Mouse (Mus musculus) CH12.LX (cell line): ENCODE results near the gene Hhipl1. TPM values are rescaled to one million over a fixed set of nuclear protein-coding genes. Genes with fewer than 3 reads are reported as not detected.

Source experiments
- DNase-seq: peaks from one replicate; pipeline ENCODE4 v3.0.0-alpha.2; 2013; ENCODE audit errors: extremely low read depth
- H3K27ac ChIP-seq: 2 replicates; pipeline ENCODE4 v1.5.1; 2012; ENCODE audit warnings: low read depth, mild to moderate bottlenecking, control low read depth, moderate library complexity; ENCODE audit not compliant: insufficient read depth
- H3K27me3 ChIP-seq: replicated peaks from 2 replicates; pipeline ENCODE3; 2012; ENCODE audit warnings: inconsistent platforms
- H3K36me3 ChIP-seq, 2 experiments: replicated peaks in 1 of 2; 2 replicates each; pipeline versions ENCODE3 to v1.6.1; 2012; ENCODE audit warnings: inconsistent platforms in 1 of 2, low read length in 1 of 2, mild to moderate bottlenecking in 1 of 2, mixed read lengths in 1 of 2, moderate library complexity in 1 of 2; ENCODE audit not compliant: control insufficient read depth in 1 of 2, insufficient read depth in 1 of 2
- H3K4me1 ChIP-seq, 2 experiments: 2 replicates each; pipeline ENCODE4 v1.6.1; 2012; ENCODE audit warnings: inconsistent platforms in 1 of 2, moderate library complexity in 1 of 2; ENCODE audit not compliant: insufficient read depth in 2 of 2, control insufficient read depth in 1 of 2
- H3K4me2 ChIP-seq: 2 replicates; pipeline ENCODE4 v1.6.1; 2012; ENCODE audit warnings: low read depth, mild to moderate bottlenecking, control low read depth; ENCODE audit not compliant: poor library complexity, insufficient read depth, severe bottlenecking
- H3K4me3 ChIP-seq, 3 experiments: fragments of 150-350 bp in 1 of 3; sonication (generic) in 1 of 3; replicated peaks in 1 of 3; 2 replicates each; pipeline versions ENCODE3 to v1.5.1; 2011 to 2012; ENCODE audit warnings: low read depth in 2 of 3, low read length in 2 of 3, mild to moderate bottlenecking in 2 of 3, moderate library complexity in 2 of 3, control low read depth in 1 of 3, improper control_type of control experiment in 1 of 3, inconsistent platforms in 1 of 3, mixed read lengths in 1 of 3; ENCODE audit not compliant: poor library complexity in 1 of 3
- H3K79me2 ChIP-seq: replicated peaks from 2 replicates; pipeline ENCODE4 v1.6.1; 2012; ENCODE audit warnings: mild to moderate bottlenecking, moderate library complexity; ENCODE audit not compliant: control insufficient read depth, poor library complexity, insufficient read depth, severe bottlenecking; ENCODE audit errors: extremely low read depth
- H3K9ac ChIP-seq: 2 replicates; pipeline ENCODE4 v1.6.1; 2012; ENCODE audit warnings: low read depth, mild to moderate bottlenecking, control low read depth, moderate library complexity; ENCODE audit not compliant: insufficient read depth
- H3K9me3 ChIP-seq: replicated peaks from 2 replicates; pipeline ENCODE3; 2012; ENCODE audit warnings: low read length, inconsistent platforms, mixed read lengths
- BHLHE40 ChIP-seq: IDR thresholded peaks from 2 replicates; pipeline ENCODE4 v1.6.1; 2011; ENCODE audit warnings: mild to moderate bottlenecking, low read depth, low read length, improper control_type of control experiment
- CHD1 ChIP-seq: IDR thresholded peaks from 2 replicates; pipeline ENCODE4 v1.6.1; 2012; ENCODE audit warnings: low read depth, low read length, improper control_type of control experiment, inconsistent platforms
- CHD2 ChIP-seq: IDR thresholded peaks from 2 replicates; pipeline ENCODE4 v1.6.1; 2011; ENCODE audit warnings: low read length, improper control_type of control experiment
- CTCF ChIP-seq, 2 experiments: IDR thresholded peaks in 1 of 2; conservative IDR thresholded peaks in 1 of 2; 2 replicates each; pipeline ENCODE4 v1.5.1; 2011 to 2012; ENCODE audit warnings: low read depth in 2 of 2, low read length in 2 of 2, improper control_type of control experiment in 1 of 2, inconsistent platforms in 1 of 2, mild to moderate bottlenecking in 1 of 2, moderate library complexity in 1 of 2
- E2F4 ChIP-seq: IDR thresholded peaks from 2 replicates; pipeline ENCODE4 v1.6.1; 2011; ENCODE audit warnings: low read depth, low read length, improper control_type of control experiment; ENCODE audit not compliant: insufficient replicate concordance
- EP300 ChIP-seq: IDR thresholded peaks from 2 replicates; pipeline ENCODE4 v1.6.1; 2011; ENCODE audit warnings: low read length, improper control_type of control experiment
- ETS1 ChIP-seq: conservative IDR thresholded peaks from 2 replicates; pipeline ENCODE4 v1.6.1; 2012; ENCODE audit warnings: low read depth, mild to moderate bottlenecking, inconsistent platforms, low read length, improper control_type of control experiment, moderate library complexity
- GABPA ChIP-seq: IDR thresholded peaks from 2 replicates; pipeline ENCODE4 v1.6.1; 2012; ENCODE audit warnings: low read depth, low read length, improper control_type of control experiment, inconsistent platforms; ENCODE audit not compliant: insufficient replicate concordance
- HCFC1 ChIP-seq: IDR thresholded peaks from 2 replicates; pipeline ENCODE4 v1.6.1; 2012; ENCODE audit warnings: low read depth, mild to moderate bottlenecking, inconsistent platforms, low read length, improper control_type of control experiment
- IRF4 ChIP-seq: IDR thresholded peaks from 2 replicates; pipeline ENCODE4 v1.6.1; 2014; ENCODE audit warnings: low read depth, mild to moderate bottlenecking, inconsistent platforms, low read length, improper control_type of control experiment
- KAT2A ChIP-seq: IDR thresholded peaks from 2 replicates; pipeline ENCODE4 v1.6.1; 2012; ENCODE audit warnings: low read length, improper control_type of control experiment, inconsistent platforms; ENCODE audit not compliant: insufficient replicate concordance
- MAX ChIP-seq: IDR thresholded peaks from 2 replicates; pipeline ENCODE4 v1.6.1; 2011; ENCODE audit warnings: low read length, improper control_type of control experiment
- MEF2A ChIP-seq: IDR thresholded peaks from 2 replicates; pipeline ENCODE4 v1.6.1; 2014; ENCODE audit warnings: low read depth, mild to moderate bottlenecking, inconsistent platforms, low read length, improper control_type of control experiment, borderline replicate concordance
- MXI1 ChIP-seq: IDR thresholded peaks from 2 replicates; pipeline ENCODE4 v1.6.1; 2011; ENCODE audit warnings: mild to moderate bottlenecking, low read depth, low read length, improper control_type of control experiment
- NELFE ChIP-seq: IDR thresholded peaks from 2 replicates; pipeline ENCODE4 v1.6.1; 2011; ENCODE audit warnings: low read depth, low read length, improper control_type of control experiment
- PAX5 ChIP-seq: IDR thresholded peaks from 2 replicates; pipeline ENCODE4 v1.6.1; 2012; ENCODE audit warnings: low read length, inconsistent platforms, mixed read lengths
- RAD21 ChIP-seq: IDR thresholded peaks from 2 replicates; pipeline ENCODE4 v1.6.1; 2011; ENCODE audit warnings: low read depth, mild to moderate bottlenecking, low read length, improper control_type of control experiment, moderate library complexity
- RCOR1 ChIP-seq: conservative IDR thresholded peaks from 2 replicates; pipeline ENCODE4 v1.6.1; 2012; ENCODE audit warnings: low read depth, mild to moderate bottlenecking, inconsistent platforms, low read length, improper control_type of control experiment
- SIN3A ChIP-seq: IDR thresholded peaks from 2 replicates; pipeline ENCODE4 v1.6.1; 2012; ENCODE audit warnings: low read length, improper control_type of control experiment, inconsistent platforms
- TCF12 ChIP-seq: IDR thresholded peaks from 2 replicates; pipeline ENCODE4 v1.6.1; 2014; ENCODE audit warnings: low read depth, mild to moderate bottlenecking, inconsistent platforms, low read length, improper control_type of control experiment
- USF1 ChIP-seq: IDR thresholded peaks from 2 replicates; pipeline ENCODE4 v1.6.1; 2014; ENCODE audit warnings: low read depth, mild to moderate bottlenecking, inconsistent platforms, low read length, improper control_type of control experiment
- USF2 ChIP-seq: conservative IDR thresholded peaks from 2 replicates; pipeline ENCODE4 v1.6.1; 2011; ENCODE audit warnings: low read depth, low read length, improper control_type of control experiment
- ZKSCAN1 ChIP-seq: IDR thresholded peaks from 2 replicates; pipeline ENCODE4 v1.6.1; 2012; ENCODE audit warnings: low read depth, inconsistent platforms, low read length, improper control_type of control experiment, borderline replicate concordance
- dilution Hi-C: fragments of 300-500 bp; cut with MboI; formaldehyde crosslinking; loops from 2 replicates; pipeline ENCODE4 v1.14.3; 2020; ENCODE audit warnings: low sequenced_read_pairs; ENCODE audit not compliant: extremely low pct_unique_long_range_greater_than_20kb, extremely low pct_ligation_motif_present
- in situ Hi-C: fragments of 300-500 bp; cut with MboI; formaldehyde crosslinking; loops from 3 replicates; pipeline ENCODE4 v1.14.3; 2019; ENCODE audit warnings: low sequenced_read_pairs, low pct_ligation_motif_present, low pct_unique_long_range_greater_than_20kb, mixed read lengths
- polyA plus RNA-seq: library from polyadenylated mRNA; unstranded; fragments of >175 nt; gene quantifications from 2 replicates; pipeline ENCODE4 v1.2.1, GENCODE M21; 2012; ENCODE audit warnings: low read depth; ENCODE audit not compliant: insufficient read length
- total RNA-seq, 2 experiments: library from RNA; depleted of rRNA; stranded (reverse); fragments of 300-350 nt in 1 of 2; fragments of >200 nt in 1 of 2; gene quantifications; 2 replicates each; pipeline ENCODE4 v1.2.3; 2012 to 2014

Hhipl1 gene
- total and polyA plus RNA-seq, 3 experiments = not detected

DNA sequence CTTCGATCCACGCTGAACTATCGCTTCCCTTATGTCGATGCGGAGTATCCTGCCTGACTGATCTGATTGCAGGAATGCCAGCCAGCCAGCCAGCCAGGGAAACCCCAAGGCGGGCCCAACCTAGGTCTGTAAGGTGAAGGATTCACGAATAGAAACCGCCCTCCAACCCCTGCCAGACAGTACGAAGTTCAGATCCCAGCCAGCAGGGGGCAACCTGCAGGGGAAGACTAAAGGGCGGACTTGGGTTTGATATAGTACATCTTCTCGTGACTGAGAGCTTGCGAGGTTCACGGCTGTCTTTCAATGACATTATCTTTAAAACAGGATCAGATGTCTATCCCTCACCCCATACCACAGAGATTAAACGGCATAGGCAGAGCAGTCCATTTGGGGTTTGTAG, 1.5 kb downstream of the Hhipl1 start:
- dilution Hi-C loops (no loop called here), in situ Hi-C loops (no loop called here)
- Histone ChIP-seq H3K9me3 (peaks cover 3% of the 10 kb centered on the region), H3K4me1 (peaks cover 0 to 23% of the 10 kb centered on the region in 2 experiments; a peak in 2 of 4 replicates), H3K4me2 (no peak overlapping the region), H3K9ac (no peak overlapping the region), H3K79me2 (no peaks in the 10 kb centered on the region), H3K36me3 (no peaks in the 10 kb centered on the region), H3K27me3 (peaks cover 58% of the 10 kb centered on the region)
- DNase-seq = peak; percentile 49
- TF ChIP-seq PAX5 = no peak
- no peak for TF ChIP-seq SIN3A
- no peak for TF ChIP-seq KAT2A
- no peak for TF ChIP-seq IRF4
- TF ChIP-seq CTCF (conservative IDR thresholded peaks at IDR 0.05 in 1 of 2, IDR thresholded peaks at IDR 0.05 in 1 of 2; ENCODE audit: low read depth in 2 of 2, low read length in 2 of 2) = peak; percentile 31 to 43; a peak in 3 of 4 replicates
- TF ChIP-seq NELFE = no peak
- TF ChIP-seq, all 38 proteins: peak for 1
- Histone ChIP-seq H3K4me3 (no peak overlapping the region), H3K27ac (no peak overlapping the region)

- no peak overlapping the region for H3K4me2 ChIP-seq
- H3K9me3 ChIP-seq = peaks cover 2% of the 10 kb centered on the region
- dilution Hi-C loops = no loop called here
- no peak overlapping the region for H3K27ac ChIP-seq
- TF ChIP-seq MAX (peak; percentile 36; the same call in 1 of the 2 replicates), BHLHE40 (peak; percentile 50; the same call in 1 of the 2 replicates), CHD1 (no peak)
- TF ChIP-seq, all 38 proteins: peak for 2
- no peaks in the 10 kb centered on the region for H3K79me2 ChIP-seq
- peaks cover 0 to 23% of the 10 kb centered on the region in 2 experiments; a peak in 2 of 4 replicates for H3K4me1 ChIP-seq
- DNase-seq = peak; percentile 34
- no peak overlapping the region for H3K9ac ChIP-seq
- H3K4me3 ChIP-seq = no peak overlapping the region
- no peaks in the 10 kb centered on the region for H3K36me3 ChIP-seq
- in situ Hi-C loops = no loop called here
- peaks cover 51% of the 10 kb centered on the region for H3K27me3 ChIP-seq
Measured at GRCm38 (mm10) chr12:108308363-108308856, 2.3 kb downstream of the Hhipl1 start.

DNA sequence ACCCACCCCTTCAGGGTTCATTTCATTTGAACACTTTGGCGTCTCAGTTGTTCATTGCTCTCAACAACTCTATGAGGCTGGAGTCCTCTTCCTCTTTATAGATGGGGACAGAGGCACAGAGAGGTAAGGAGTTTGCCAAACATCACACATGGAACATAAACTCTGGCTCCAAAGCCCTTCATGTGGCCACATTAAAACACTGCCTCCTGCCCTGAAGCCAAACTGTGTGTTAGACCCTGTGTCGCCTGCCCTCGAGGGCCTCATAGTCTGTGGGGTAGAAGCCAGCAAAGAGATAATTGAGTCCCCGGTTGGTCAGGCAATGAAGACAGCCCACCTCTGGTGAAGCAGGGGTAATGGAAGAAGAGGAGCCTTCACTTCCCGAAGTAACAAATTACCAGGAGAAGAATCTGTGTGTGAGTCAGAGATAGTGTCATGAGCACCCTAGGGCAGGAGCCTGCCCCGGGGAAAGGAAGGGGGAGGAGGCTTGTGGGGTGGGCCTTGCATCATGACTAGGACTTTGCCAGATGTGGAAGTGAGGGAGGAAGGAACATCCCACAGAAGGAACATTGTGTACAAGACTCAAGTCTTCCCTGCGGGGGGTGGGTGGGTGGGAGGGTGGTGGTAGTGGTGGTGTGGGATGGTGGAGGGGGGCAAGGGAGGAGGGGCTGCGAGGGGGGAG, 3.2 kb downstream of the Hhipl1 start:
- dilution Hi-C loops = no loop called here
- Histone ChIP-seq H3K4me2 (no peak overlapping the region), H3K79me2 (no peaks in the 10 kb centered on the region), H3K27ac (no peak overlapping the region), H3K4me1 (peaks cover 0 to 23% of the 10 kb centered on the region in 2 experiments; a peak in 2 of 4 replicates), H3K9ac (no peak overlapping the region), H3K4me3 (no peak overlapping the region), H3K9me3 (peaks cover 7% of the 10 kb centered on the region), H3K36me3 (no peaks in the 10 kb centered on the region), H3K27me3 (peaks cover 48% of the 10 kb centered on the region)
- in situ Hi-C loops = no loop called here
- DNase-seq = no peak
- TF ChIP-seq CHD1 (no peak), RCOR1 (no peak), USF1 (no peak), SIN3A (no peak), HCFC1 (no peak), RAD21 (no peak), GABPA (no peak), E2F4 (no peak), USF2 (no peak), ETS1 (no peak), CHD2 (no peak), BHLHE40 (no peak), ZKSCAN1 (no peak), TCF12 (no peak), MEF2A (no peak), EP300 (no peak), MXI1 (no peak)
